Mouse (Mus musculus) liver, embryonic 15.5 days (tissue): Measurements from ENCODE around the gene Mras. TPM values are rescaled to one million over a fixed set of nuclear protein-coding genes. Genes with fewer than 3 reads are reported as not detected.

Experiments
- ATAC-seq: fragments of 200-750 bp; cut with Nextera tagmentation; 2 replicates; pipeline ENCODE4 v1.8.0; 2017; ENCODE audit warnings: moderate number of reproducible peaks, mild to moderate bottlenecking, moderate library complexity; ENCODE audit not compliant: insufficient read depth
- H3K27ac ChIP-seq: fragments of 300-500 bp; sonication (generic); replicated peaks from 2 replicates; pipeline ENCODE4 v1.5.1; 2015; ENCODE audit warnings: mild to moderate bottlenecking, inconsistent platforms
- H3K27me3 ChIP-seq: fragments of 300-500 bp; sonication (generic); 2 replicates; pipeline ENCODE4 v1.6.1; 2015; ENCODE audit warnings: mild to moderate bottlenecking, inconsistent platforms
- H3K36me3 ChIP-seq: fragments of 300-500 bp; sonication (generic); replicated peaks from 2 replicates; pipeline ENCODE4 v1.6.1; 2015; ENCODE audit warnings: moderate library complexity, mild to moderate bottlenecking, inconsistent platforms
- H3K4me1 ChIP-seq: fragments of 300-500 bp; sonication (generic); replicated peaks from 2 replicates; pipeline ENCODE4 v1.6.1; 2015; ENCODE audit warnings: inconsistent platforms
- H3K4me2 ChIP-seq: fragments of 300-500 bp; sonication (generic); 2 replicates; pipeline ENCODE4 v1.6.1; 2015; ENCODE audit warnings: moderate library complexity, mild to moderate bottlenecking, inconsistent platforms
- H3K4me3 ChIP-seq: fragments of 300-500 bp; sonication (generic); replicated peaks from 2 replicates; pipeline ENCODE4 v1.5.1; 2015; ENCODE audit warnings: mild to moderate bottlenecking, inconsistent platforms
- H3K9ac ChIP-seq: fragments of 300-500 bp; sonication (generic); 2 replicates; pipeline ENCODE4 v1.6.1; 2015; ENCODE audit warnings: moderate library complexity, mild to moderate bottlenecking, inconsistent platforms
- H3K9me3 ChIP-seq: fragments of 300-500 bp; sonication (generic); replicated peaks from 2 replicates; pipeline ENCODE4 v1.6.1; 2016; ENCODE audit warnings: inconsistent platforms
- WGBS: fragments of 180-500 bp; shearing (Covaris S2); methylation state at CpG from one replicate; pipeline ENCODE4 v1.1.7; 2015; ENCODE audit warnings: mixed read lengths; ENCODE audit not compliant: insufficient replicate concordance; 5-methylcytosine and 5-hydroxymethylcytosine counted together
- polyA plus RNA-seq: library from polyadenylated mRNA; unstranded; fragments of >200 nt; fragmentation: Nextera tagmentation; extraction: Ambion mirVana; gene quantifications from 2 replicates; pipeline ENCODE4 v1.2.1, GENCODE M21; 2015

Gene Mras
- polyA plus RNA-seq, 1 experiment from 2014 or later = 3.2 TPM

- Histone ChIP-seq H3K27ac (no peak overlapping the region), H3K4me2 (no peak overlapping the region), H3K9ac (no peak overlapping the region), H3K36me3 (no peaks in the 10 kb centered on the region), H3K4me1 (peaks cover 29% of the 10 kb centered on the region; the same call in 1 of the 2 replicates), H3K4me3 (no peak overlapping the region), H3K27me3 (no peaks in the 10 kb centered on the region), H3K9me3 (no peaks in the 10 kb centered on the region)
- 56% methylated on average over 9 of the region's 9 CpGs for WGBS
- no peak for ATAC-seq
Measured at GRCm38 (mm10) chr9:99425262-99425661, 11.9 kb downstream of the Mras start.

DNA sequence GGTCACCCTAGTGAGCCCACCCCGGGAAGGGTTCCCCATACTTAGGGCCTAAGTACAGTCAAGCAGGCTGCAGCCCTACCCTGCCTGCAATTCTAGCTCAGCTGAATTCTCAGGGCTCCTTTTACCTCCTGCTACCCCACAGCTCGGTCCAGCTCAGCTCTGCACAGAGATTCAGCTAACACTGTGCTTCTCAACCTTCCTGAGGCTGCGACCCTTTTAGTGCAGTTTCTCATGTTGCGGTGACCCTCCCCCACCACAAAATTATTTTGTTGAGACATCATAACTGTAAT, 12.7 kb downstream of the Mras start:
- Histone ChIP-seq H3K9ac (no peak overlapping the region), H3K36me3 (no peaks in the 10 kb centered on the region), H3K4me1 (peaks cover 29% of the 10 kb centered on the region; the same call in 1 of the 2 replicates), H3K27ac (peak overlapping the region; percentile 74; the same call in 1 of the 2 replicates), H3K4me3 (no peak overlapping the region), H3K4me2 (no peak overlapping the region), H3K9me3 (no peaks in the 10 kb centered on the region), H3K27me3 (no peaks in the 10 kb centered on the region)
- WGBS = 53% methylated on average over 4 of the region's 4 CpGs
- ATAC-seq = no peak

DNA sequence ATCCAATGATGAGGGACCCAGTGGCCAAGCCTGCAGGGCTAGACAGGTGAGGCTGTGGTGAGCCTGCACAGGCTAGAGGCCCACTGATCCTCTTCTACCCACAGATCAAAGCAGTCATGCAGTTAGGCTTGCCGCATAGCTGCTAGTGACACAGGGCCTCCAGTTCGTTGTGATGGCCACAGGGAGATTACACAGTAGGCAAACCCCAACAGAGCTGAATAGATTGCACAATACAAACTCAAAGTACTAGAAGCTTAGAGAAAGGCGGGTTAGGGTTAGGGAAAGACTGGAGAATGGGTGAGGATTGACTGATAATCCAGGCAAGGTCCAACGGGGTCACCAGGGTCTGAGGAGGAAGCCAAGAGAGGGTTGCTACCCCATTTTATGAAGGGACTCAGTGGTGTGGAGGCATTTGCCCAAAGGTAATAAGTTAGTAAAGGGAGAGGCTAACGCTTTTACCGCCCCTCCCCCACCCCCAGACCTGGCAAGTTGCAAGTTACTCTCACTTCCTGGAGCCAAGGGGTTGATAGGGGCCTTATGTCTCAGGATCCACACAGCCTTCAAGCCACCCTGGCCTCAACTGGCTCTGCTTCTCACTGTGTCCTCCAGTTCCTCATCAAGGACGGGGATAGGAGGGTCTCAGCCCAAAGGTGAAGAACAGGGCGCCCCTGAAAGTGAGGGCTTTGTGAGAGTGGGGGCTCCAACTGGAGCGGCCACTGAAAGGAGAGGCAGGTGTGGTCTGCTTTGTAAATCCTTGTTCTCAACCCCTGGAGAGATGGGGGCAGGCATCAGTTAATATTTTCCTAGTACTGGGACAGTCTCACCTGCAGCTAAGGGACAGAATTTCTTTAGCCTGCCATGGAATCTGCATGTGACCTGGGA, 13.2 kb downstream of the Mras start:
- peak; percentile 64 for ATAC-seq
- H3K27ac ChIP-seq = peak overlapping the region; percentile 74
- H3K36me3 ChIP-seq = no peaks in the 10 kb centered on the region
- H3K9ac ChIP-seq = no peak overlapping the region
- no peak overlapping the region for H3K4me3 ChIP-seq
- no peaks in the 10 kb centered on the region for H3K27me3 ChIP-seq
- H3K4me1 ChIP-seq = peaks cover 29% of the 10 kb centered on the region; the same call in 1 of the 2 replicates
- 40% methylated on average over 9 of the region's 9 CpGs for WGBS
- peak overlapping the region; percentile 23; the same call in 1 of the 2 replicates for H3K4me2 ChIP-seq
- no peaks in the 10 kb centered on the region for H3K9me3 ChIP-seq

GRCm38 (mm10) chr9:99421914-99422313, 15.3 kb downstream of the Mras start:
- Histone ChIP-seq H3K27me3 (no peaks in the 10 kb centered on the region), H3K9ac (no peak overlapping the region), H3K4me3 (no peak overlapping the region), H3K27ac (no peak overlapping the region), H3K9me3 (no peaks in the 10 kb centered on the region), H3K4me2 (no peak overlapping the region), H3K36me3 (no peaks in the 10 kb centered on the region), H3K4me1 (peaks cover 34% of the 10 kb centered on the region)
- no peak for ATAC-seq
- WGBS = 56% methylated on average over 3 of the region's 3 CpGs

DNA sequence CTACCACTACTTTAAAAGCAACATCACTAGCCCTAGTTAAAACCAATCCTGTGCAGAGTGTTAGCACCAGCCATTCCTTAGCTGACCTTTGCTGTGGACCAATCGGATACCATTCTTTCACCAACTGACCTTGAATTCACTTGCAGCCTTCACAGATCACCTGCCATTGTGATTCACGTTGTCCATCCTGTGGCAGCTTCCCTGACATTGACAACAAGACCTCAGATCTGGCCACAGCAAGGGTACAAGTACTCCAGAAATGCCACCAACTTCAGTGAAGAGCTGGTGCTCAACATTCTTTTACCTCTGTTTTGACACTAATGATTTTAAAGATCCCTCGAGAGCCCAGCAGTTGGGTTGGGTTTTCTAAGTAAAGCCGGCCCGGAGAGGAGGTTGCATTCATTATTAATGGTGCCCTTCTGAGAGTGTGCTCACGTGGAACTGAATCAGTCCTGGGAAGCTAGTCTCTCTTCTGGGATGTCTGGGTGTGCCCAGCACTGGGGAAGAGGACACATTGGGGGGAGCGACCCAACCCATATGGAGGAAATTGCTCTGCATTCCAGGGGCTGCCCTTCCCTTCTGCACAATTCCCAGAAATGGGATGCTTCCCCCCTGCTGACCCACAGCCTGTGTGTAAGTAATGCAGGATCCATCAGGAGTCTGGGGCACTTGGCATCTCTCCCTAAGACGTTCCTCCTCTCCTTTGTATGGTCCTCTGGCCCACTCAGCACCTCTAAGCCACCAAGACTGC, 17.1 kb downstream of the Mras start:
- ATAC-seq = no peak
- no peaks in the 10 kb centered on the region for H3K27me3 ChIP-seq
- peaks cover 39% of the 10 kb centered on the region for H3K4me1 ChIP-seq
- WGBS = 56% methylated on average over 8 of the region's 8 CpGs
- no peak overlapping the region for H3K4me3 ChIP-seq
- H3K9ac ChIP-seq = no peak overlapping the region
- no peak overlapping the region for H3K27ac ChIP-seq
- H3K36me3 ChIP-seq = no peaks in the 10 kb centered on the region
- H3K9me3 ChIP-seq = no peaks in the 10 kb centered on the region
- H3K4me2 ChIP-seq = no peak overlapping the region

GRCm38 (mm10) chr9:99418377-99418776, 18.8 kb downstream of the Mras start:
- ATAC-seq = no peak

DNA sequence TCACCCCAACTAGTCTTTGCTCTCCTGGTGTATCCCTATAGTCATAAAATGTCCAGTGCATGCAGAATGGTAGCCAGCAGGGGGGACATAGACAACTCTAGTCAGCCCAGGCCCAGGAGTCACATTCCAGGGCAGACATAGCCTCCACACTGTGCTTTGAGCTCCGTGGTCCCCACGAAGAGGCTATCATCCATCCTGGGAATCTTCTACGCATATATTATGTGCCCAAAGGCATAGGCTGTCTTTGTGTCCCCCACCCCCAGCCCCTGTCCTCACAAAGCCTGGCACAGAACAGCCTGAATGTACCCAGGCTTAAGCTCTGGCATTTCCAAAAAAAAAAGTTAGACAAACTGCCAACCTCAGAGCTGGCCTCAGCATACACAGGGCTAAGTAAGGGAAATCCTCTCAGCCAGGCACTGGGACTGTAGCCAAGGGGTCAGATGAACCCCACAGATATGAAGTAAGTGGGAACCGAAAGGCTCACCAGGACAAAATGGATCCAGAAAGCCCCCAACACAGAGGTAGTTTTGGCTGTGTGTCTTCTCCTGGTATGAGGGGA, 19.8 kb downstream of the Mras start:
- Histone ChIP-seq H3K27me3 (no peaks in the 10 kb centered on the region), H3K4me2 (no peak overlapping the region), H3K36me3 (no peaks in the 10 kb centered on the region), H3K4me1 (peaks cover 18% of the 10 kb centered on the region), H3K9me3 (no peaks in the 10 kb centered on the region), H3K9ac (no peak overlapping the region), H3K27ac (no peak overlapping the region), H3K4me3 (no peak overlapping the region)
- ATAC-seq = no peak
- WGBS = 62% methylated on average over 4 of the region's 4 CpGs

More at GRCm38 (mm10) chr9:99418377-99418776, 18.8 kb downstream of the Mras start:
- H3K4me2 ChIP-seq = no peak overlapping the region
- no peaks in the 10 kb centered on the region for H3K9me3 ChIP-seq
- H3K4me1 ChIP-seq = peaks cover 23% of the 10 kb centered on the region
- H3K27me3 ChIP-seq = no peaks in the 10 kb centered on the region
- H3K4me3 ChIP-seq = no peak overlapping the region
- H3K9ac ChIP-seq = no peak overlapping the region
- H3K36me3 ChIP-seq = no peaks in the 10 kb centered on the region
- no peak overlapping the region for H3K27ac ChIP-seq
- 53% methylated on average over 5 of the region's 5 CpGs for WGBS

- Histone ChIP-seq H3K4me1 (peaks cover 18% of the 10 kb centered on the region), H3K4me3 (no peak overlapping the region), H3K9me3 (no peaks in the 10 kb centered on the region), H3K36me3 (no peaks in the 10 kb centered on the region), H3K4me2 (no peak overlapping the region), H3K27ac (no peak overlapping the region), H3K9ac (no peak overlapping the region), H3K27me3 (no peaks in the 10 kb centered on the region)
- WGBS = 64% methylated on average over 3 of the region's 3 CpGs
- ATAC-seq = no peak
Measured at GRCm38 (mm10) chr9:99416809-99417208, 20.4 kb downstream of the Mras start.

- ATAC-seq = no peak
- WGBS = 43% methylated on average over 4 of the region's 4 CpGs
- Histone ChIP-seq H3K36me3 (no peaks in the 10 kb centered on the region), H3K27me3 (no peaks in the 10 kb centered on the region), H3K4me1 (peaks cover 12% of the 10 kb centered on the region), H3K4me3 (no peak overlapping the region), H3K9ac (no peak overlapping the region), H3K4me2 (no peak overlapping the region), H3K9me3 (no peaks in the 10 kb centered on the region), H3K27ac (no peak overlapping the region)
Measured at GRCm38 (mm10) chr9:99411785-99412184, 25.4 kb downstream of the Mras start.

GRCm38 (mm10) chr9:99411093-99411492, 26.1 kb downstream of the Mras start:
- no peaks in the 10 kb centered on the region for H3K36me3 ChIP-seq
- ATAC-seq = no peak
- no peak overlapping the region for H3K4me2 ChIP-seq
- H3K4me3 ChIP-seq = no peak overlapping the region
- no peak overlapping the region for H3K27ac ChIP-seq
- H3K9ac ChIP-seq = no peak overlapping the region
- 58% methylated on average over 5 of the region's 5 CpGs for WGBS
- no peaks in the 10 kb centered on the region for H3K27me3 ChIP-seq
- no peaks in the 10 kb centered on the region for H3K9me3 ChIP-seq
- H3K4me1 ChIP-seq = peaks cover 10% of the 10 kb centered on the region; the same call in 1 of the 2 replicates

- Histone ChIP-seq H3K27me3 (no peaks in the 10 kb centered on the region), H3K4me3 (no peak overlapping the region), H3K4me1 (no peaks in the 10 kb centered on the region; the same call in 1 of the 2 replicates), H3K36me3 (no peaks in the 10 kb centered on the region), H3K27ac (no peak overlapping the region), H3K9ac (no peak overlapping the region), H3K9me3 (no peaks in the 10 kb centered on the region), H3K4me2 (no peak overlapping the region)
- WGBS = 57% methylated on average over 3 of the region's 3 CpGs
- no peak for ATAC-seq
Measured at GRCm38 (mm10) chr9:99409280-99409679, 27.9 kb downstream of the Mras start.
